Mouse (Mus musculus) urinary bladder, adult 2 months (tissue): ENCODE results near the gene Spata45. TPM values are rescaled to one million over a fixed set of nuclear protein-coding genes. Genes with fewer than 3 reads are reported as not detected.

Source experiments
- DNase-seq: peaks from one replicate; pipeline ENCODE4 v3.0.0; 2022; ENCODE audit warnings: low spot score
- polyA plus RNA-seq: library from polyadenylated mRNA; depleted of rRNA; stranded (reverse); fragments of >200 nt; gene quantifications from 2 replicates; pipeline ENCODE4 v1.2.3, GENCODE M21; 2012

The Spata45 gene
- polyA plus RNA-seq, 1 experiment = not detected

DNA sequence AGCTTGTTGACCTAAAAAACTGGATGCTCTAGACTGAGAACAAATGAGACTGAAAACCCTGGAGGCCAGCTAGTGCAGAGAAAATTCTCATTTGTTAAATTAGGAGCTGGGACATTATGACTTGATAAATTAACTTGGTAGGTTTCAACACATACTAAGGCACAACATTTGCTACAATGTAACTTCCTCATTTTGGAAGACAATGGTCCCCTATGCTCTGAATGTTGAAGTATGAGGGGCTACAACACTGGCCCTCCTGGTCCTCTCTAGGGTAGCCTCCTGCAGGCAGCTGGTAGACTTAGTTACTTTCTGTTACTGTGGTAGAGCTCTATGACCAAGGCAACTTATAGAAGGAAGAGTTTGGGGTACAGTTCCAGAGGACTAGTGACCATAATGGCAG, 4.9 kb downstream of the Spata45 start:
- no peak for DNase-seq

GRCm38 (mm10) chr1:191042106-191042505, 5.7 kb downstream of the Spata45 start:
- no peak for DNase-seq

DNA sequence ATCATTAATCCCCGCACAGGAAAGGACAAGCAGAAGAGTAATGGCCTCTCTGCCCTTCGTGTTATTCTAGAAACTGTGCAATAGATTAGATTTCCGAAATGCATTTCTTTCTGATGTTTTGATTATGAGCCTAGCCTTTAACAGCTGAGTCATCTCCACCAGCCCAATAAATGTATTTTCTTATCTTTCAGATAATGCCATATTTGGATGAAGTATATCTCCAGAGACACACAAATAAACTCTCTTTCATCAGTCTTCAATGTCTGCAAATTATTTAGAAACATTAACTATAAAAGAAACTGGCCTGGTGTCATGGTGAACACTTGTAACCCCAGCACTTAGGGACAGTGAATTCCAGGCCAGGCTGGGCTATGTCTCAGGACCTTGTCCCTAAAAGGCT, 6.2 kb downstream of the Spata45 start:
- DNase-seq = no peak

GRCm38 (mm10) chr1:191045264-191045663, 8.8 kb downstream of the Spata45 start:
- DNase-seq = no peak

DNA sequence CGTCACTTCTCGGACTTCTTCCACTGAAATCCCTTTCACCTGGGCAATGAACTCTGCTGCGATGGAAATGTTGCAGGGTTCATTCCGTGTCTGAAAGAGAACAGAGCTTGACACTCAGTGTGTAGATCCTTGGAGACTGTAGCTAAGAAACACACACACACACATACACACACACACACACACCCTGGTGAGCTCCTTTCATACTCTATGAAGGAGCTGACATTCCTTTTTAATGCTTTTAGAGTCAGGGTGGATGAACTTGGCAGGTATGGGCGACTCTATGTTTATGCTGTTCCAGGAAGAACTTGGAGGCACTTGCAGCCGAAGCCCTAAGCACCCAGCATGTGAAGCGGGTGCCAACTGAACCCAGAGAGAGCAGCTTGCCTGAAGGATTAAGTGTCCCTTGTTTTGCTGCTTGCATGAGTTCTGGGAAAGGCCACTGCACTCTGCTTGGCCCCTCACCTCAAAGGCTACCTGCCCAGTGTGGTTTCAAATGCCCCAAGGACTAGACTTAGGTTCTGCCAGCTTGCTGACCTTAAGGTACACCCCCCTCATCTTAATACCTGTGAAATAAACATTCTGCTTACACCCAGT, 9.9 kb downstream of the Spata45 start:
- no peak for DNase-seq

GRCm38 (mm10) chr1:191053555-191053954, 17.1 kb downstream of the Spata45 start:
- no peak for DNase-seq

DNA sequence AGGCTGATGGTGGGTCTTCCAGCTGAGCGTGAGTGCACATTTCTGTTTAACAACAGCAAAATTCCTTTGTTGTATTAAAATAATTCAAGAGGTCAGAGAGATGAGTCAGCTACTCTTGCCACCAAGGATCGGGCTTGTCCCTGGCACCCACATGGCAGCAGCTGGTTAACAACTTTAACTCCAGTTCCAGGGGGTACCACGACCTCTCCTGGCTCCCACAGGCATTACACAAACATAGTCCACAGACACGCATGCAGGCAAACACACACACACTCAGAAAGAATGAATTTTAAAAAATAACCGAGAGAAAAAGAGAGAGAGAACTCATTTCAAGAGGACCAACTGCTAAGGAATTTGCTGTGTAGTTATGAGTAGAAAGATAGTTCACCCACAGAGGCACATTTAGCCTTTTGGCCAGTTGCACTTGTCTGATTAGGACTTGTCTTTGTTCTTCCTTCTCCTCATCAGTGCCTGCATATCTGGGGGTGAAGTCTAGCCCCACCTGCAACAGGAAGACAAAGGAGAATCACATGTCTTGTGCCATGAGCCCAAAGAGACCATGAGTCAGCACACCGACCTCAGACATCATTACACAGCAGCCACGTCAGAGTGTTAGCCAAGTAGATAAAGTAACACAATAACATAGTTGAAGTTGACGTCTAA, 18.6 kb downstream of the Spata45 start:
- no peak for DNase-seq

- no peak for DNase-seq
Observed at GRCm38 (mm10) chr1:191055533-191055873, 19.1 kb downstream of the Spata45 start.

DNA sequence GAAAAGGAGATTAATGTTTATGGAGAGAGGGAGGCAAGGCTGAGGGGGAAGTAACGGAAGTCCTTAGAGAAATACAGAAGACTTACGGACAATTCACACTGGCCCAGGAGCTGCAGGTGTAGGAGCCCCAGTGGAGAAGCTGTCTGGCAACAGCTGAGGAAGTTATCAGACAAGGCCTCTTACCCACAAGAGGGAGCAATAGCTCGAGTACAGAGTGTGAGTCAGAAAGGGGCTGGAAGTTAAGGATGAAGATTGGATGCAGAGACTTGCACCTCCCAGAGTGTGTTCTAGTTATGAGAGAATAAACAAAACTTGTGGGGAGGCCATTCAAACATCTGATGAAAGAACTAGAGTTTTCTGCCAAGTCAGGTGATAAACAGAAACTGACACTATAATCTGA, 21.0 kb downstream of the Spata45 start:
- no peak for DNase-seq

DNA sequence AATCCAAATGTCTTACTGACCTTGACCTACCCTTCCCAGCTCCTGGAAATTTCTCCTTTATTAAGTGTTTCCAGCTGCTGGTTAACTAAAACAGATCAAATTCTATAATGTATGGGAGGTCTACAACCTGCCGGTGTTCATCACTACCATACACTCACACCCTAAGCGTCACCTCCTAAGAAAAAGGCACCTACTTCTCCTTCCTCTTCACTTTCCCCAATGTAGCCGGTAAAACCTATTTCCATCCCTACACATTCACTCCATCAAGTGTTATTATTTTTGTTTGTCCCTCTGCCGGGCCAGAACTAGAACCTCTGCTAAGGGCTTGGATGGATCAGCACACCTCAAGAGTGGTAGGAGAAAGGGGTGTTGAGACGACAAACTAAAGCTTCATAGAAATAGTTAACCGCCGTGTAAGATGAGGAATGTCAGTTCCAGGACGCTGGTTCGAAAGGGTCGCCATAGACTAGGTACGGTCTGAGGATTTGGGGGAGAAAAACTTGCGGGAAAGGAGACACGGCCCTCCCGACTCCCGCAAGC, 25.9 kb downstream of the Spata45 start:
- no peak for DNase-seq

GRCm38 (mm10) chr1:191062781-191063485, 26.5 kb downstream of the Spata45 start, which contains the start of the genes Tatdn3 and Nsl1:
Tatdn3 (minus strand) TSS chr1:191062932.
Nsl1 (plus strand) TSS chr1:191063012.
- peak; percentile 96 for DNase-seq

DNA sequence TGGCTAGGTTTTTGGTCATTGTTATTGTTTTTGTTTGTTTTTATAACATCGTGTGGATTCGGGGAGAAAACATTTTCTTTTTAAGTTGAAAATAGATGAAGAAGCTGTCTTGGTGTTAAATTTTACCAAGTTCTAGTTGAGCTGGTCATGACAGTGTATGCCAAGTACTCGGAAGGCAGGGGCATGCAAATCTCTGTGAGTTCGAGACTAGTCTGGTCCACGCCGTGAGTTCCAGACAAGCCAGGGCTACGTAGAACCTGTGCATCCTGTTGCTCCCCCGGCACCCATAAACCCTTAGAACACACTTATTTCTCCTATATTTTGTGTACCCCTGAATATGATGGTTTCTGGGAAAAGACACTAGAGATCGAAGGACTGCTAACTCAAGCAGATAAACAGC, 27.3 kb downstream of the Spata45 start:
- DNase-seq = no peak

DNA sequence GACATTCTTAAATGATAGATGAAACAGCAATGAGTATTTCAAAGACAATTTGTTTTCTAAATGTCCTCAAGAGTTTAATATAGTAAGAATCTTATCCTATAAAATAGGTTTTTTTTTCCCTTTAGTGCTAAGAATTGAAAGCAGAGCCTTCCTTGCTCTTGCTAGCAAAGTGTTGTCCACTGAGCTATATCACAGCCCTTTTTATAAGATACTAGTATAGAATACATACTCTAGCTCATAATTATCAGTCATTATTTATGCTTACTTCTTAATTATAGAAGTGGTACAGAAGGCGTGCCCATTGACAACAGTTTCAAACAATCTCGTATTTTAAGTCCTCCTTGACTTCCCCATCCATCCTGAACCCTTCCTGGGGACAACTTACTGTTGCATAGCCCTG, 28.1 kb downstream of the Spata45 start:
- DNase-seq = no peak

- DNase-seq = no peak
Observed at GRCm38 (mm10) chr1:191065188-191065587, 28.7 kb downstream of the Spata45 start.

DNA sequence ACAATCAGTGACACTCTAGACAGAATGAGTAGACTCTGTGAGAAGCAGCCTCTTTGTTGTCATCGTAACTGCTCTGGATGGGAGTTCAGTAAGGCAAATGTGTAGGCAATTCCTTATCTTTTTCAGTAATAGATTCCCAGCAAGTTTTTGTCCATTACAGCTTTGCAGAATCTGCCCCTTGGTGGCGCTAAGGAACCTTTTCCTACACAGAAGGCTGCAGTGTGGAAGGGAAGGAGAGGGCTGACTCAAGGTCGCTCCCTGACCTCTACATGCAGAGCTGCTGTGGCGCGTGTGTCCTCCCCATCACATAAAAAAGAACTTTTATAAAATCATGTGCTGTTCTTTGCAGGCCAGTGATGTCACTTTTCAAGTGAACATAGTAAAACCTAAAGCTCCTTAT, 31.9 kb downstream of the Spata45 start:
- no peak for DNase-seq

GRCm38 (mm10) chr1:191070259-191070658, 33.8 kb downstream of the Spata45 start:
- DNase-seq = no peak

- DNase-seq = no peak
Observed at GRCm38 (mm10) chr1:191071613-191072012, 35.2 kb downstream of the Spata45 start.

GRCm38 (mm10) chr1:191072329-191072913, 36.0 kb downstream of the Spata45 start:
- no peak for DNase-seq

GRCm38 (mm10) chr1:191073001-191073400, 36.6 kb downstream of the Spata45 start:
- DNase-seq = no peak

- DNase-seq = no peak
Observed at GRCm38 (mm10) chr1:191073486-191073885, 37.0 kb downstream of the Spata45 start.

GRCm38 (mm10) chr1:191075199-191075883, 38.9 kb downstream of the Spata45 start:
- DNase-seq = no peak

- DNase-seq = no peak
Observed at GRCm38 (mm10) chr1:191083230-191083629, 46.8 kb downstream of the Spata45 start.
